Mouse (Mus musculus) C2C12 (cell line): ENCODE data around the gene Glce.

Source experiments
- CTCF ChIP-seq: IDR thresholded peaks from one replicate; pipeline ENCODE4 v1.5.1; 2011; ENCODE audit not compliant: control insufficient read depth, insufficient read depth, insufficient read length
- USF1 ChIP-seq: IDR thresholded peaks from one replicate; pipeline ENCODE4 v1.6.1; 2011; ENCODE audit warnings: low read depth, mild to moderate bottlenecking, control low read depth, moderate library complexity

GRCm38 (mm10) chr9:62056206-62056605 lies 66.2 kb downstream of the Glce start:
- TF ChIP-seq CTCF (no peak), USF1 (no peak)
